8 mouse cellular contexts compared by ENCODE assay signal in the genomic region with DNA sequence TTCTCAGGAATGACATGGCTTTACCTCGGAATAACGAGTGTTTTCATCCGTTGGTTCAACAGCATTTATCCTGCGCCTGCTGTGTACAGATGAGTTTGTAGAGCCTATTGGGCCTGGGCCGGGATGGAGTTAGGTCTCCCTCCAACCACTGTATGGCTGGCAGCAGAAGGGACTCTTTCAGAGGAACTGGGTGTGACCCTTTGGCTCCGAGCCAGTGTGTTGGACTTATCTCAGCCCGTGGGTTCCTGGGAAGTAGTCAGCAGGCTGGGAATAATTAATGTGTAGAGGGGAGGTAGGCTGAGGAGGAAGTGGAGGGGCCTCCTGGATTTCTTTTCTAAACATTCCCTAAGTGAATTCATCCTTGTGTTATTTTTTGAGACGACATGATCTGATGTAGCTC.
DNase-seq lines count a peak whose midpoint lies in the region; ATAC-seq and TF ChIP-seq lines count a peak whose summit lies in the region.

No protein-coding gene starts in this region.

- 51% methylated on average over 8 of the region's 8 CpGs for WGBS in liver, embryonic 12.5 days (ENCODE audit: insufficient replicate concordance)
- 63% methylated on average over 8 of the region's 8 CpGs for WGBS in hindbrain, embryonic 14.5 days
- 96% methylated on average over 8 of the region's 8 CpGs for WGBS in thymus, adult 2 months
- 63% methylated on average over 8 of the region's 8 CpGs for WGBS in midbrain, postnatal 0 days
- 77% methylated on average over 8 of the region's 8 CpGs for WGBS in forebrain, embryonic 11.5 days

- no peaks in the 10 kb centered on the region for H3K9me3 ChIP-seq in liver, embryonic 12.5 days (replicated peaks)
- no peaks in the 10 kb centered on the region for H3K9me3 ChIP-seq in hindbrain, embryonic 14.5 days (ENCODE audit: control insufficient read depth, low read length)
- no peaks in the 10 kb centered on the region for H3K9me3 ChIP-seq in midbrain, postnatal 0 days (ENCODE audit: low read length)
- H3K9me3 ChIP-seq in forebrain, embryonic 11.5 days (ENCODE audit: control insufficient read depth, low read length): no peaks in the 10 kb centered on the region

- 0 out of 2 replicates have a peak, but pooled peaks cover 4% of the 10 kb centered on the region for H3K36me3 ChIP-seq in liver, embryonic 12.5 days
- no peaks in the 10 kb centered on the region for H3K36me3 ChIP-seq in hindbrain, embryonic 14.5 days (replicated peaks; ENCODE audit: control insufficient read depth, insufficient read depth)
- H3K36me3 ChIP-seq in thymus, adult 2 months (ENCODE audit: control insufficient read depth, insufficient read depth, low read length): no peaks in the 10 kb centered on the region
- H3K36me3 ChIP-seq in midbrain, postnatal 0 days (ENCODE audit: insufficient read depth, low read length): no peaks in the 10 kb centered on the region
- H3K36me3 ChIP-seq in forebrain, embryonic 11.5 days (ENCODE audit: control insufficient read depth, insufficient read depth, low read length): no peaks in the 10 kb centered on the region

- TF ChIP-seq CTCF in gastrocnemius, adult 2 months (IDR thresholded peaks at IDR 0.05): no peak
- no peak for TF ChIP-seq CTCF in thymus, adult 2 months (IDR thresholded peaks at IDR 0.05; ENCODE audit: borderline replicate concordance, control insufficient read depth, extremely low read depth, insufficient read depth, low read length, poor library complexity)
- no peak for TF ChIP-seq CTCF in midbrain, postnatal 0 days (IDR thresholded peaks at IDR 0.05)

- peak; percentile 41 for DNase-seq in liver
- peak; percentile 57 for DNase-seq in gastrocnemius, adult 2 months
- no peak for DNase-seq in hindbrain, embryonic 14.5 days (ENCODE audit: low spot score)
- peak; percentile 85 for DNase-seq in lung, postnatal 14 days
- no peak for DNase-seq in thymus, adult 2 months
- no peak for DNase-seq in midbrain, postnatal 0 days (ENCODE audit: low spot score)
- no peak for DNase-seq in forebrain, embryonic 11.5 days (ENCODE audit: low spot score)

- H3K4me1 ChIP-seq in liver, embryonic 12.5 days: peaks cover 22% of the 10 kb centered on the region
- 0 out of 2 replicates have a peak, but pooled peaks cover 10% of the 10 kb centered on the region for H3K4me1 ChIP-seq in hindbrain, embryonic 14.5 days (replicated peaks; ENCODE audit: control insufficient read depth, insufficient read depth, low read length)
- H3K4me1 ChIP-seq in thymus, adult 2 months (replicated peaks; ENCODE audit: control insufficient read depth, insufficient read depth, low read length): peaks cover 61% of the 10 kb centered on the region
- 0 out of 2 replicates have a peak, but pooled peaks cover 6% of the 10 kb centered on the region for H3K4me1 ChIP-seq in midbrain, postnatal 0 days (ENCODE audit: insufficient read depth, low read length)
- H3K4me1 ChIP-seq in forebrain, embryonic 11.5 days (replicated peaks; ENCODE audit: control insufficient read depth, insufficient read depth, low read length): peaks cover 2% of the 10 kb centered on the region; the same call in 1 of the 2 replicates

- intact Hi-C loops in gastrocnemius, adult 2 months (cut with DNase I): no loop called here

- no peak overlapping the region for H3K4me2 ChIP-seq in liver, embryonic 12.5 days
- no peak overlapping the region for H3K4me2 ChIP-seq in hindbrain, embryonic 14.5 days (replicated peaks)
- H3K4me2 ChIP-seq in midbrain, postnatal 0 days (ENCODE audit: low read depth, low read length, poor library complexity, severe bottlenecking): no peak overlapping the region
- no peak overlapping the region for H3K4me2 ChIP-seq in forebrain, embryonic 11.5 days (ENCODE audit: low read depth, low read length, severe bottlenecking)

- no peak overlapping the region for H3K9ac ChIP-seq in liver, embryonic 12.5 days
- no peak overlapping the region for H3K9ac ChIP-seq in hindbrain, embryonic 14.5 days
- no peak overlapping the region for H3K9ac ChIP-seq in midbrain, postnatal 0 days (replicated peaks; ENCODE audit: low read length, poor library complexity, severe bottlenecking)
- no peak overlapping the region for H3K9ac ChIP-seq in forebrain, embryonic 11.5 days (ENCODE audit: low read length)

- ATAC-seq in liver, embryonic 12.5 days: no peak
- no peak for ATAC-seq in hindbrain, embryonic 14.5 days (ENCODE audit: low FRiP score)
- no peak for ATAC-seq in midbrain, postnatal 0 days (ENCODE audit: low FRiP score)
- ATAC-seq in forebrain, embryonic 11.5 days (replicated peaks; ENCODE audit: low FRiP score): no peak

- no peak overlapping the region for H3K4me3 ChIP-seq in liver, embryonic 12.5 days
- no peak overlapping the region for H3K4me3 ChIP-seq in gastrocnemius, adult 2 months
- H3K4me3 ChIP-seq in hindbrain, embryonic 14.5 days (replicated peaks; ENCODE audit: low read length): no peak overlapping the region
- H3K4me3 ChIP-seq in thymus, adult 2 months (ENCODE audit: control insufficient read depth, insufficient read depth, low read length): no peak overlapping the region
- H3K4me3 ChIP-seq in midbrain, postnatal 0 days (ENCODE audit: low read depth, low read length): no peak overlapping the region
- H3K4me3 ChIP-seq in forebrain, embryonic 11.5 days (ENCODE audit: low read depth, low read length): no peak overlapping the region

- no peak overlapping the region for H3K27ac ChIP-seq in liver, embryonic 12.5 days
- H3K27ac ChIP-seq in gastrocnemius, adult 2 months: no peak overlapping the region
- peak overlapping the region; percentile 54; the same call in 1 of the 2 replicates for H3K27ac ChIP-seq in hindbrain, embryonic 14.5 days
- no peak overlapping the region for H3K27ac ChIP-seq in thymus, adult 2 months (ENCODE audit: control insufficient read depth, insufficient read depth, low read length)
- no peak overlapping the region for H3K27ac ChIP-seq in midbrain, postnatal 0 days (ENCODE audit: low read depth, low read length)
- H3K27ac ChIP-seq in forebrain, embryonic 11.5 days (ENCODE audit: low read depth, low read length): no peak overlapping the region

- no peak for TF ChIP-seq POLR2A in thymus, adult 2 months (IDR thresholded peaks at IDR 0.05; ENCODE audit: control insufficient read depth, extremely low read depth, insufficient read depth, low read length, poor library complexity)

- H3K27me3 ChIP-seq in liver, embryonic 12.5 days (replicated peaks): no peaks in the 10 kb centered on the region
- H3K27me3 ChIP-seq in hindbrain, embryonic 14.5 days (ENCODE audit: control insufficient read depth, insufficient read depth, low read length): no peaks in the 10 kb centered on the region
- no peaks in the 10 kb centered on the region for H3K27me3 ChIP-seq in thymus, adult 2 months (ENCODE audit: control insufficient read depth, insufficient read depth, low read length)
- no peaks in the 10 kb centered on the region for H3K27me3 ChIP-seq in midbrain, postnatal 0 days (ENCODE audit: insufficient read depth, low read length)
- no peaks in the 10 kb centered on the region for H3K27me3 ChIP-seq in forebrain, embryonic 11.5 days (ENCODE audit: control insufficient read depth, insufficient read depth, low read length)

Comparison
In these comparisons a context has a peak if more than half of its experiments do, and no peak if none do; other contexts are left out.
1. DNase-seq: peak in liver (single experiment), gastrocnemius, adult 2 months (single experiment) and lung, postnatal 14 days (single experiment); none in hindbrain, embryonic 14.5 days (single experiment), thymus, adult 2 months (single experiment), midbrain, postnatal 0 days (single experiment) and forebrain, embryonic 11.5 days (single experiment).